Mouse (Mus musculus): ENCODE results near the gene Kcnj9. TPM values are rescaled to one million over a fixed set of nuclear protein-coding genes. Genes with fewer than 3 reads are reported as not detected.

The Kcnj9 gene
- polyA plus RNA-seq, 1 experiment from 2014 or later = 5.6 TPM

DNA sequence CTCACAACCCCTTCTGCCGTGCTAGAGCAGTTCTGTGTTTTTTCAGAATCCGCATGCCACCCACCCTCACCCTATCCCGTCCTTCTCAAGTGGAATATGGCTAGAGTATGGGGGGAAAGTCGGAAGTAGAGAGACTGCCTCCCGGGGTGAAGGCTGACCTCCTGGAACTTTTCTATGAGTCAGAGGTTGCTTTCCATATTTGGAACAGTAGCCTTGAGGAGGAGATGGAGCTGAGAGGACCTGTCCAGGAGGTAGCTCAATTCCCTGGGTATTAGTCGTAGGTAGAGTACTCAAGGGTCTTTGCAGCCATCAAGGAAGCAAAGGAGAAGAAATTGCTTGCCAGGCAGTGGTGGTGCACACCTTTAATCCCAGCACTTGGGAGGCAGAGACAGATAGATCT lies 22.9 kb upstream of the Kcnj9 start:
- H3K9me3 ChIP-seq (ENCODE audit: control insufficient read depth, low read length) = no peaks in the 10 kb centered on the region
- no peak overlapping the region for H3K9ac ChIP-seq (ENCODE audit: low read depth, low read length)
- no peaks in the 10 kb centered on the region for H3K27me3 ChIP-seq (replicated peaks; ENCODE audit: control insufficient read depth, insufficient read depth, low read length)
- no peak overlapping the region for H3K27ac ChIP-seq (ENCODE audit: low read depth, low read length)
- no peak overlapping the region for H3K4me2 ChIP-seq (ENCODE audit: low read length)
- H3K4me1 ChIP-seq (ENCODE audit: control insufficient read depth, insufficient read depth, low read depth, low read length) = peaks cover 12% of the 10 kb centered on the region
- H3K4me3 ChIP-seq (ENCODE audit: low read length) = no peak overlapping the region
- H3K36me3 ChIP-seq (ENCODE audit: control insufficient read depth, insufficient read depth, low read length) = no peaks in the 10 kb centered on the region
- no peak for ATAC-seq
- 76% methylated on average over 6 of the region's 6 CpGs for WGBS

DNA sequence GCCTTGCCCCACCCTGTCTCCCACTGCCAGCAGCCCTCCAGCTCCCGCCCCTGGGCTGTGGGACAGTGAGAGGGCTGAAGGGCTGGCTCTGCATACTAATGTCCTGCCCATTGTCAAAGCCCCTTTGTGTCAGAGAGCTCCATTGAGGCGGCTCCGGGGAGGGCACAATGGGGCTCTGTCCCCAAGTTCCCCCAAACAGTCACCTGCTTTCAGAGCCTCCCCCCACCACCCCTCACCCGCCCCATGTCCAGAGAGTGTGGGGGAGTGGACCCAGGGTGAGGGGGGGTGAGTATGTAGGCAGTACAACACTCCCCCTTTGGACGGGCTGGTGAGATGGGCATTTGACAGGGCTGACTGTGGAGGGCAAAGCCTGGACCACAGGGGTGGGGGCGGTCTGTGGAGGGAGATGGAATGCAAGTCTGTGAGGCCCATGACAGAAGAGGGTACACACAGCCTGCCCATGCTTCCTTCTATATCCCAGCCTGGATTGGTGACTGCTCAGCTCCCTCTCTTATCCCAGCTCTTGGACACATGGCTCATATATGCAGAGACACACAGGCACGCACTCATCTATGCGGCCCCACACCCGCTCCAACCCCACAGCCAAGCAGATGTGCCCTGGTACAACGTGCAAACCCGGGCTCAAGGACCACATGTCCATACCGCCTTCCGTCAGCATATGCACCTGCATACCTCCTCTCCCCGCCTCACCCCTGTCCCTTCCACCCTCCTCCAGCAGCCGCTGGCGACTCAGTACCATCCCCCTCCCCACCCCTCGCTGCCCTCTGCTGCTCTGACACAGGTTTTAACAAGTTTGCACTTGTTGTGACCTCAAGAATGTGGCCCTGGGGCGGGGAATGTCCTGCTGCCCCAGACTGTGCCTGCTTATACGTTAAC lies 21.0 kb upstream of the Kcnj9 start:
- Histone ChIP-seq H3K9ac (ENCODE audit: low read depth, low read length) (peak overlapping the region; percentile 26), H3K9me3 (ENCODE audit: control insufficient read depth, low read length) (no peaks in the 10 kb centered on the region), H3K27me3 (replicated peaks; ENCODE audit: control insufficient read depth, insufficient read depth, low read length) (no peaks in the 10 kb centered on the region), H3K4me2 (ENCODE audit: low read length) (peak overlapping the region; percentile 35), H3K36me3 (ENCODE audit: control insufficient read depth, insufficient read depth, low read length) (no peaks in the 10 kb centered on the region), H3K4me3 (ENCODE audit: low read length) (no peak overlapping the region), H3K27ac (ENCODE audit: low read depth, low read length) (peak overlapping the region; percentile 79), H3K4me1 (ENCODE audit: control insufficient read depth, insufficient read depth, low read depth, low read length) (peaks cover 9% of the 10 kb centered on the region)
- ATAC-seq = peak; percentile 98
- 6% methylated on average over 19 of the region's 19 CpGs for WGBS

DNA sequence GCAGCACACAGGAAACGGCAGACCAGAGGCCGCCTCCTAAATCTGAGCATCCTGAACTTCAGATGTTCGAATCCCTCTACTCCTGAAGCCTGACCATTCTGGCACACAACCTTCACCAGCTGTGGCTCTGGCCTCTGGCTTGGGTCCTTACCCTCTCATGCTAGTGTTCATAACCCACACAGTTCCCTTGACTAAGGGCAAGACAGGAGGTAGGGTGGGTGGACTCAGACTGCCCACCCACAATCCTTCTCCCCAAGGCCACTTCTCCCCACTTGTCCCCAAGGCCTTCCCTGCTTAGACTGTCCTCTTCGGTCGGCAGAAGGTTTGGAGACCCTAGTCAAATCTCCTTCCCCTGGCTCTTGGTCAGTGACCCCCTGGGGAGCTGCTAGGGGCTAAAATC lies 20.4 kb upstream of the Kcnj9 start:
- no peaks in the 10 kb centered on the region for H3K36me3 ChIP-seq (ENCODE audit: control insufficient read depth, insufficient read depth, low read length)
- peaks cover 7% of the 10 kb centered on the region for H3K4me1 ChIP-seq (ENCODE audit: control insufficient read depth, insufficient read depth, low read depth, low read length)
- WGBS = 32% methylated on average over 5 of the region's 5 CpGs
- no peaks in the 10 kb centered on the region for H3K9me3 ChIP-seq (ENCODE audit: control insufficient read depth, low read length)
- ATAC-seq = peak; percentile 18
- no peaks in the 10 kb centered on the region for H3K27me3 ChIP-seq (replicated peaks; ENCODE audit: control insufficient read depth, insufficient read depth, low read length)
- no peak overlapping the region for H3K4me3 ChIP-seq (ENCODE audit: low read length)
- H3K9ac ChIP-seq (ENCODE audit: low read depth, low read length) = peak overlapping the region; percentile 24; the same call in 1 of the 2 replicates
- H3K27ac ChIP-seq (ENCODE audit: low read depth, low read length) = peak overlapping the region; percentile 58
- H3K4me2 ChIP-seq (ENCODE audit: low read length) = no peak overlapping the region

- no peak overlapping the region for H3K9ac ChIP-seq (ENCODE audit: low read depth, low read length)
- H3K27me3 ChIP-seq (replicated peaks; ENCODE audit: control insufficient read depth, insufficient read depth, low read length) = no peaks in the 10 kb centered on the region
- H3K4me1 ChIP-seq (ENCODE audit: control insufficient read depth, insufficient read depth, low read depth, low read length) = peaks cover 7% of the 10 kb centered on the region
- no peak overlapping the region for H3K4me2 ChIP-seq (ENCODE audit: low read length)
- H3K9me3 ChIP-seq (ENCODE audit: control insufficient read depth, low read length) = no peaks in the 10 kb centered on the region
- no peak overlapping the region for H3K27ac ChIP-seq (ENCODE audit: low read depth, low read length)
- no peaks in the 10 kb centered on the region for H3K36me3 ChIP-seq (ENCODE audit: control insufficient read depth, insufficient read depth, low read length)
- no peak overlapping the region for H3K4me3 ChIP-seq (ENCODE audit: low read length)
- no peak for ATAC-seq
- 85% methylated on average over 12 of the region's 12 CpGs for WGBS
Observed at GRCm38 (mm10) chr1:172347382-172347781, 18.3 kb upstream of the Kcnj9 start.

DNA sequence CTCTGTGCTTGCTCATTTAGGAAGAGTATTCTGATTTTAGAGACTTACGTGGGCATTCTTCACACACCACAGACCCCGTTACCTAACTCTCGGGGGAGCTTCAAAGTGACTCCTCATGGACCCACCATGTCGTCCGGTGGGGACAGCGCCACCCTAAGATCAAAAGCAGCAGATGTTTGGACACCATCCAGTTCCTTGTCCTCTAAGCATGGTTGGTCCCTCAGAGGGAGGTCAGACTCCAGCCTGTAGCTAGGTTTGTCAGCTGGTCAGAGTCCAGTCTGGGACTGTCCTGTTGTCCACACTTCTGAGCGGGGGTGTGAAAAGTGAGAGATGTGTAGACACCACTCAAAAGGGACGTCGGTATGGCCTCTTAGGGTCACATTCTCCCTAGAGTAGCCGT lies 17.6 kb upstream of the Kcnj9 start:
- Histone ChIP-seq H3K36me3 (ENCODE audit: control insufficient read depth, insufficient read depth, low read length) (no peaks in the 10 kb centered on the region), H3K4me1 (ENCODE audit: control insufficient read depth, insufficient read depth, low read depth, low read length) (peaks cover 7% of the 10 kb centered on the region), H3K9ac (ENCODE audit: low read depth, low read length) (no peak overlapping the region), H3K4me3 (ENCODE audit: low read length) (no peak overlapping the region), H3K9me3 (ENCODE audit: control insufficient read depth, low read length) (no peaks in the 10 kb centered on the region), H3K4me2 (ENCODE audit: low read length) (no peak overlapping the region), H3K27me3 (replicated peaks; ENCODE audit: control insufficient read depth, insufficient read depth, low read length) (no peaks in the 10 kb centered on the region), H3K27ac (ENCODE audit: low read depth, low read length) (no peak overlapping the region)
- 83% methylated on average over 10 of the region's 10 CpGs for WGBS
- no peak for ATAC-seq

DNA sequence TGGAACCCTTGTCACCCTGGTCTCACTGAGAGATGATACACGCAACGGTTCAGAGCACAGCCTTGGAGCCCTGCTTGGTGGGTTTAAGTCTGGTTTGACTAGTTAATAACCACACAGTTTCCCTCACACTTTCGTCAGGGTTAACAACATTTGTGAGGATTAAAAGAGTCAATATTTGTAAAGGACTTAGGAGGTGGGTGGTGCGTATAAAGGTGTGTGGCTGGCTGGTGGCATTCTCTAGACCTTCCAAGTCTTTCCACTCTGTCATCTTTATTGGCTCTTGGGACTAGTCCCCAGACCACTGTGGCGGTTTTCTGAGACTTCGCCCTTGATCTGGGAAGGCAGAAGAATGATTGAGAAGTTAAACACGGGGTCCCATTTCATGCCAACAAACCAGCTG lies 15.7 kb upstream of the Kcnj9 start:
- Histone ChIP-seq H3K4me2 (ENCODE audit: low read length) (0 out of 2 replicates have a peak overlapping the region, but pooled peaks have one; percentile 2), H3K4me3 (ENCODE audit: low read length) (no peak overlapping the region), H3K9ac (ENCODE audit: low read depth, low read length) (no peak overlapping the region), H3K9me3 (ENCODE audit: control insufficient read depth, low read length) (no peaks in the 10 kb centered on the region), H3K27ac (ENCODE audit: low read depth, low read length) (no peak overlapping the region), H3K27me3 (replicated peaks; ENCODE audit: control insufficient read depth, insufficient read depth, low read length) (0 out of 2 replicates have a peak, but pooled peaks cover 2% of the 10 kb centered on the region), H3K4me1 (ENCODE audit: control insufficient read depth, insufficient read depth, low read depth, low read length) (peaks cover 8% of the 10 kb centered on the region), H3K36me3 (ENCODE audit: control insufficient read depth, insufficient read depth, low read length) (no peaks in the 10 kb centered on the region)
- 80% methylated on average over 7 of the region's 7 CpGs for WGBS
- ATAC-seq = no peak

DNA sequence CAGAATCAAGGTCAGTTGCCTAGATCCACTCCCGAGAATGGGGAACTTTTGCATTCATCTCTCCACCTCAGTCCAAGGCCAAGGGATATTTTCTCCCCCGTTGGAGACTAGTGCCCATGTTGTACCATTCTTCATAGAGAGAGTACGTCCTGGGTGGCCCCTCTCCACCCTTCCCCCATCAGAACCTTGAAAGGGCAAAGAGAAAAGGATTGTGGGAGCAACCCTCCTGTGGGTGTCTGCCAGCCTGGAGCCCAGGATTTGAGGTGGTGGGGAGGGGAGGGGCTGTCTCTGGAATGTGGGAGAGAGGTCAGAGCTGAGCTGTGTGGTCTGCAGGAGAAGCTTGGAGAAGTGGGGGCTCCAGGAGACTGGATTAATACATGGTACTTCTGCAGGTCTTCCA lies 14.8 kb upstream of the Kcnj9 start:
- ATAC-seq = peak; percentile 18; the same call in 1 of the 2 replicates
- peak overlapping the region; percentile 60; the same call in 1 of the 2 replicates for H3K27ac ChIP-seq (ENCODE audit: low read depth, low read length)
- 46% methylated on average over 3 of the region's 3 CpGs for WGBS
- H3K9ac ChIP-seq (ENCODE audit: low read depth, low read length) = no peak overlapping the region
- no peaks in the 10 kb centered on the region for H3K9me3 ChIP-seq (ENCODE audit: control insufficient read depth, low read length)
- H3K4me2 ChIP-seq (ENCODE audit: low read length) = peak overlapping the region; percentile 39
- H3K4me1 ChIP-seq (ENCODE audit: control insufficient read depth, insufficient read depth, low read depth, low read length) = peaks cover 8% of the 10 kb centered on the region
- H3K4me3 ChIP-seq (ENCODE audit: low read length) = no peak overlapping the region
- 0 out of 2 replicates have a peak, but pooled peaks cover 2% of the 10 kb centered on the region for H3K27me3 ChIP-seq (replicated peaks; ENCODE audit: control insufficient read depth, insufficient read depth, low read length)
- H3K36me3 ChIP-seq (ENCODE audit: control insufficient read depth, insufficient read depth, low read length) = no peaks in the 10 kb centered on the region

DNA sequence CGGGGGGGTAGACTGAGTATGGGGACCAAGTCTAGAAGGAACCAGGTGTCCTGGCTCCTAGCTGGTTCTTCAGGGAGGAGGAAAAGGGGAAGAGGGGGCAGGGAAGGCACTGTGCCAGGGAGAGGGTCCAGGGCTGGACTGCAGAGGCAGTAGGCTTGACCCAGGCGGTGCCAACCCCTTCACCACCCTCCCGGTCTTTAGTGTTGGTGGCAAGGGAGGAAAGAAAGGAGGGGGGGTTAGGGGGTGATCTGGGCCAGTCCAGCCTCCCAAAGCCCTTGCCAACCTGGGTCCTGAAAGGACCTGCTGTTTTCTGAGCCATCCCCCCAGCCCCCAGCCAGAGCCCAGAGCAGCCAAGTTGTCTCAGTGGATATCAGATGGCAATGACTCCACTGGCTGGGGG lies 13.6 kb upstream of the Kcnj9 start:
- Histone ChIP-seq H3K4me2 (ENCODE audit: low read length) (peak overlapping the region; percentile 76), H3K27me3 (replicated peaks; ENCODE audit: control insufficient read depth, insufficient read depth, low read length) (0 out of 2 replicates have a peak, but pooled peaks cover 2% of the 10 kb centered on the region), H3K27ac (ENCODE audit: low read depth, low read length) (no peak overlapping the region; the same call in 1 of the 2 replicates), H3K4me3 (ENCODE audit: low read length) (peak overlapping the region; percentile 50; the same call in 1 of the 2 replicates), H3K9me3 (ENCODE audit: control insufficient read depth, low read length) (no peaks in the 10 kb centered on the region), H3K36me3 (ENCODE audit: control insufficient read depth, insufficient read depth, low read length) (no peaks in the 10 kb centered on the region), H3K4me1 (ENCODE audit: control insufficient read depth, insufficient read depth, low read depth, low read length) (peaks cover 8% of the 10 kb centered on the region), H3K9ac (ENCODE audit: low read depth, low read length) (0 out of 2 replicates have a peak overlapping the region, but pooled peaks have one; percentile 29)
- peak; percentile 89 for ATAC-seq
- 60% methylated on average over 3 of the region's 3 CpGs for WGBS

DNA sequence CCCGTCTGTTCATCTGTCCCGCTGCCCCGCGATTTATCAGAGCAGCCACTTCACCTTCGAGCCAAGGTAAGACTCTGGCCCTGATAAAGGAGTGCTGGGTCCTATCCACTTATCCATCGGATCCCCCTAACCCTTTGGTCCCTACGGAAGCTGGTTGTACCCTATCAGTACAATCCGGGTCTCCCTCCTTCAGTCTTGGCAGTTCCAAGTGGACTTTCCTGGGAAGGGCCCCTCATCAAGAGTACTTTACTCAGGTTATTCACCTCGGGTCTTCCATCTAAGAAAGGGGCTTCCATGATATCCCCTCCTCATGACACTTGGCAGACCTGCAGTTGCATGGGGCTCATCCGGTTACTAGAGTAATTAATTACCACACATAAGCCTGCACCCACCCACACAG lies 12.3 kb upstream of the Kcnj9 start:
- Histone ChIP-seq H3K36me3 (ENCODE audit: control insufficient read depth, insufficient read depth, low read length) (no peaks in the 10 kb centered on the region), H3K9me3 (ENCODE audit: control insufficient read depth, low read length) (no peaks in the 10 kb centered on the region), H3K4me3 (ENCODE audit: low read length) (peak overlapping the region; percentile 50), H3K27ac (ENCODE audit: low read depth, low read length) (peak overlapping the region; percentile 48; the same call in 1 of the 2 replicates), H3K9ac (ENCODE audit: low read depth, low read length) (peak overlapping the region; percentile 46; the same call in 1 of the 2 replicates), H3K4me2 (ENCODE audit: low read length) (peak overlapping the region; percentile 76), H3K27me3 (replicated peaks; ENCODE audit: control insufficient read depth, insufficient read depth, low read length) (0 out of 2 replicates have a peak, but pooled peaks cover 2% of the 10 kb centered on the region), H3K4me1 (ENCODE audit: control insufficient read depth, insufficient read depth, low read depth, low read length) (peaks cover 8% of the 10 kb centered on the region)
- WGBS = 15% methylated on average over 10 of the region's 10 CpGs
- no peak for ATAC-seq
